Mouse (Mus musculus): ENCODE results near the gene Spns3. TPM values are rescaled to one million over a fixed set of nuclear protein-coding genes. Genes with fewer than 3 reads are reported as not detected.

The Spns3 gene
- polyA plus RNA-seq, 1 experiment from 2014 or later, result not detected

GRCm38 (mm10) chr11:72531632-72532031 lies 18.7 kb downstream of the Spns3 start:
- WGBS, result 78% methylated on average over 1 of the region's 1 CpGs

GRCm38 (mm10) chr11:72531144-72531543 lies 19.2 kb downstream of the Spns3 start:
- H3K27me3 ChIP-seq, result no peaks in the 10 kb centered on the region
- H3K9me3 ChIP-seq, result no peaks in the 10 kb centered on the region
- WGBS, result 76% methylated on average over 5 of the region's 5 CpGs
- H3K9ac ChIP-seq, result no peak overlapping the region
- H3K4me2 ChIP-seq (replicated peaks), result no peak overlapping the region
- H3K36me3 ChIP-seq, result no peaks in the 10 kb centered on the region
- no peaks in the 10 kb centered on the region for H3K4me1 ChIP-seq
- H3K27ac ChIP-seq, result no peak overlapping the region
- H3K4me3 ChIP-seq, result no peak overlapping the region
- no peak for ATAC-seq (ENCODE audit: insufficient number of reproducible peaks, insufficient read depth, low FRiP score, low TSS enrichment)

More at GRCm38 (mm10) chr11:72531632-72532031, 18.7 kb downstream of the Spns3 start:
- Histone ChIP-seq H3K27ac (no peak overlapping the region), H3K4me2 (replicated peaks) (no peak overlapping the region), H3K9me3 (no peaks in the 10 kb centered on the region), H3K36me3 (no peaks in the 10 kb centered on the region), H3K4me3 (no peak overlapping the region), H3K9ac (no peak overlapping the region), H3K27me3 (no peaks in the 10 kb centered on the region), H3K4me1 (no peaks in the 10 kb centered on the region)
- ATAC-seq (ENCODE audit: insufficient number of reproducible peaks, insufficient read depth, low FRiP score, low TSS enrichment), result no peak

GRCm38 (mm10) chr11:72526190-72526589 lies 24.1 kb downstream of the Spns3 start:
- H3K9me3 ChIP-seq, result no peaks in the 10 kb centered on the region
- WGBS, result 86% methylated on average over 4 of the region's 4 CpGs
- no peaks in the 10 kb centered on the region for H3K36me3 ChIP-seq
- no peaks in the 10 kb centered on the region for H3K27me3 ChIP-seq
- no peak for ATAC-seq (ENCODE audit: insufficient number of reproducible peaks, insufficient read depth, low FRiP score, low TSS enrichment)
- H3K4me2 ChIP-seq (replicated peaks), result no peak overlapping the region
- H3K4me3 ChIP-seq, result no peak overlapping the region
- H3K9ac ChIP-seq, result no peak overlapping the region
- no peaks in the 10 kb centered on the region for H3K4me1 ChIP-seq
- no peak overlapping the region for H3K27ac ChIP-seq

- Histone ChIP-seq H3K4me2 (replicated peaks) (no peak overlapping the region), H3K27ac (no peak overlapping the region), H3K27me3 (no peaks in the 10 kb centered on the region), H3K9me3 (no peaks in the 10 kb centered on the region), H3K36me3 (no peaks in the 10 kb centered on the region), H3K4me1 (no peaks in the 10 kb centered on the region), H3K9ac (no peak overlapping the region), H3K4me3 (no peak overlapping the region)
- no peak for ATAC-seq (ENCODE audit: insufficient number of reproducible peaks, insufficient read depth, low FRiP score, low TSS enrichment)
- 52% methylated on average over 4 of the region's 4 CpGs for whole genome bisulfite sequencing
Observed at GRCm38 (mm10) chr11:72523711-72524110, 26.6 kb downstream of the Spns3 start.

- no peak overlapping the region for H3K4me2 ChIP-seq (replicated peaks)
- no peak overlapping the region for H3K4me3 ChIP-seq
- no peak overlapping the region for H3K27ac ChIP-seq
- no peaks in the 10 kb centered on the region for H3K36me3 ChIP-seq
- no peaks in the 10 kb centered on the region for H3K4me1 ChIP-seq
- no peaks in the 10 kb centered on the region for H3K27me3 ChIP-seq
- 85% methylated on average over 5 of the region's 5 CpGs for WGBS
- no peak for ATAC-seq (ENCODE audit: insufficient number of reproducible peaks, insufficient read depth, low FRiP score, low TSS enrichment)
- no peaks in the 10 kb centered on the region for H3K9me3 ChIP-seq
- no peak overlapping the region for H3K9ac ChIP-seq
Observed at GRCm38 (mm10) chr11:72522616-72523041, 27.7 kb downstream of the Spns3 start.

- Histone ChIP-seq H3K27ac (no peak overlapping the region), H3K4me1 (no peaks in the 10 kb centered on the region), H3K9me3 (no peaks in the 10 kb centered on the region), H3K4me2 (replicated peaks) (no peak overlapping the region), H3K36me3 (no peaks in the 10 kb centered on the region), H3K9ac (no peak overlapping the region), H3K27me3 (no peaks in the 10 kb centered on the region), H3K4me3 (no peak overlapping the region)
- WGBS, result 79% methylated on average over 5 of the region's 5 CpGs
- no peak for ATAC-seq (ENCODE audit: insufficient number of reproducible peaks, insufficient read depth, low FRiP score, low TSS enrichment)
Observed at GRCm38 (mm10) chr11:72521598-72522541, 28.4 kb downstream of the Spns3 start.

GRCm38 (mm10) chr11:72519895-72520294 lies 30.4 kb downstream of the Spns3 start:
- no peak for ATAC-seq (ENCODE audit: insufficient number of reproducible peaks, insufficient read depth, low FRiP score, low TSS enrichment)

GRCm38 (mm10) chr11:72519189-72519588 lies 31.1 kb downstream of the Spns3 start:
- Histone ChIP-seq H3K27ac (no peak overlapping the region), H3K9ac (no peak overlapping the region), H3K4me1 (no peaks in the 10 kb centered on the region), H3K36me3 (no peaks in the 10 kb centered on the region), H3K4me2 (replicated peaks) (no peak overlapping the region), H3K4me3 (no peak overlapping the region), H3K9me3 (no peaks in the 10 kb centered on the region), H3K27me3 (no peaks in the 10 kb centered on the region)
- no peak for ATAC-seq (ENCODE audit: insufficient number of reproducible peaks, insufficient read depth, low FRiP score, low TSS enrichment)
- WGBS, result 76% methylated on average over 4 of the region's 4 CpGs

More at GRCm38 (mm10) chr11:72519895-72520294, 30.4 kb downstream of the Spns3 start:
- no peak overlapping the region for H3K9ac ChIP-seq
- H3K27me3 ChIP-seq, result no peaks in the 10 kb centered on the region
- H3K4me1 ChIP-seq, result no peaks in the 10 kb centered on the region
- H3K27ac ChIP-seq, result no peak overlapping the region
- no peaks in the 10 kb centered on the region for H3K9me3 ChIP-seq
- no peak overlapping the region for H3K4me3 ChIP-seq
- H3K36me3 ChIP-seq, result no peaks in the 10 kb centered on the region
- 68% methylated on average over 3 of the region's 3 CpGs for WGBS
- no peak overlapping the region for H3K4me2 ChIP-seq (replicated peaks)

- Histone ChIP-seq H3K9ac (no peak overlapping the region), H3K4me2 (replicated peaks) (no peak overlapping the region), H3K4me3 (no peak overlapping the region), H3K27ac (no peak overlapping the region), H3K9me3 (no peaks in the 10 kb centered on the region), H3K27me3 (no peaks in the 10 kb centered on the region), H3K4me1 (no peaks in the 10 kb centered on the region), H3K36me3 (no peaks in the 10 kb centered on the region)
- ATAC-seq (ENCODE audit: insufficient number of reproducible peaks, insufficient read depth, low FRiP score, low TSS enrichment), result no peak
- WGBS, result 61% methylated on average over 2 of the region's 2 CpGs
Observed at GRCm38 (mm10) chr11:72518449-72518848, 31.9 kb downstream of the Spns3 start.

GRCm38 (mm10) chr11:72514967-72515366 lies 35.3 kb downstream of the Spns3 start:
- H3K36me3 ChIP-seq, result no peaks in the 10 kb centered on the region
- H3K4me1 ChIP-seq, result no peaks in the 10 kb centered on the region
- H3K27me3 ChIP-seq, result no peaks in the 10 kb centered on the region
- no peaks in the 10 kb centered on the region for H3K9me3 ChIP-seq
- H3K4me2 ChIP-seq (replicated peaks), result no peak overlapping the region
- ATAC-seq (ENCODE audit: insufficient number of reproducible peaks, insufficient read depth, low FRiP score, low TSS enrichment), result no peak
- no peak overlapping the region for H3K4me3 ChIP-seq
- no peak overlapping the region for H3K9ac ChIP-seq
- H3K27ac ChIP-seq, result no peak overlapping the region
- WGBS, result 70% methylated on average over 3 of the region's 3 CpGs

- ATAC-seq (ENCODE audit: insufficient number of reproducible peaks, insufficient read depth, low FRiP score, low TSS enrichment), result no peak
Observed at GRCm38 (mm10) chr11:72508651-72509050, 41.7 kb downstream of the Spns3 start.

GRCm38 (mm10) chr11:72507651-72508050 lies 42.7 kb downstream of the Spns3 start:
- ATAC-seq (ENCODE audit: insufficient number of reproducible peaks, insufficient read depth, low FRiP score, low TSS enrichment), result no peak
- H3K9ac ChIP-seq, result no peak overlapping the region
- H3K36me3 ChIP-seq, result no peaks in the 10 kb centered on the region
- no peak overlapping the region for H3K4me2 ChIP-seq (replicated peaks)
- H3K27ac ChIP-seq, result no peak overlapping the region
- H3K4me3 ChIP-seq, result no peak overlapping the region
- H3K4me1 ChIP-seq, result peaks cover 5% of the 10 kb centered on the region; the same call in 1 of the 2 replicates
- H3K9me3 ChIP-seq, result no peaks in the 10 kb centered on the region
- no peaks in the 10 kb centered on the region for H3K27me3 ChIP-seq

More at GRCm38 (mm10) chr11:72508651-72509050, 41.7 kb downstream of the Spns3 start:
- H3K27ac ChIP-seq, result no peak overlapping the region
- H3K4me2 ChIP-seq (replicated peaks), result no peak overlapping the region
- H3K9ac ChIP-seq, result no peak overlapping the region
- no peaks in the 10 kb centered on the region for H3K36me3 ChIP-seq
- no peaks in the 10 kb centered on the region for H3K27me3 ChIP-seq
- H3K9me3 ChIP-seq, result no peaks in the 10 kb centered on the region
- no peaks in the 10 kb centered on the region for H3K4me1 ChIP-seq
- 85% methylated on average over 5 of the region's 5 CpGs for WGBS
- no peak overlapping the region for H3K4me3 ChIP-seq

All from embryonic facial prominence, embryonic 12.5 days (tissue).